Mouse (Mus musculus) liver, postnatal 0 days (tissue): Measurements from ENCODE around the gene Frem3.

Source experiments
- CTCF ChIP-seq: sonication (generic); IDR thresholded peaks from 2 replicates; pipeline ENCODE4 v1.5.1; 2016; ENCODE audit warnings: antibody characterized with exemption, low read depth
- EP300 ChIP-seq: IDR thresholded peaks from 2 replicates; pipeline ENCODE4 v1.6.1; 2016; ENCODE audit warnings: antibody characterized with exemption, low read depth, mild to moderate bottlenecking

DNA sequence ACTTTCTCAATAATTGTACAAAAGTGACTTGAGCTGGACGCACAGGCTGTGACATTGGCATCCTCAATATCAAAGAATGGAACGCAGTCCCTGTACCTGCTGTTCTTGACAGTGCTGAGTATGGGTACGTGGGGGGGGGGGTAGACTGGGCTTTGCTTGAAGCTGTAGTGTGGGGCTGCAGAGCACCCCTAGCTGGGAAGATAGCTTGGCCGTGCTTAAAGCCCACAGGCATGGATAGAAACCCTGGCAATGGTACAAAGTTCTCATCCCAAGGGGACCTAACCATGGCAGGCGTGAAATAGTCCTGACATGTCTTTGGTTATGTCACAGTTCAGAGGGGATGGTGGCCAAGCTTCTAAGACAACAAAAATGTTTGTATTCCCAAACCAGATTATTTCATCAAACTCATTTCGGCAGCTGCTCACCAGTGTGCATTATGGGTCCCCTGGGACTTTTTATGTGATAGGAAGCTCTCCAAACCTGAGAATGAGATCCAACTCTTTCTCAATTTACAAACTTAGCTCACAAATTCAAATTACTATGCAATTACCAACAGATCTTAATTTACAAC is 10.2 kb upstream of the Frem3 start:
- TF ChIP-seq CTCF (no peak), EP300 (no peak)
